Mouse (Mus musculus): ENCODE data around the gene Shpk. TPM values are rescaled to one million over a fixed set of nuclear protein-coding genes. Genes with fewer than 3 reads are reported as not detected.
A peak's percentile ranks its signal among the peaks of the same experiment; 100 is the strongest.

The Shpk gene
- 0.73 and 1.6 TPM in 2 replicates for polyA plus RNA-seq (2014; fragmentation: Nextera tagmentation; extraction: Ambion mirVana)

- Histone ChIP-seq H3K36me3 (ENCODE audit: control insufficient read depth, insufficient read depth, low read length) (no peaks in the 10 kb centered on the region), H3K27ac (ENCODE audit: low read depth, low read length) (no peak within 1 kb of the TSS), H3K9ac (ENCODE audit: low read length) (peak within 1 kb of the TSS; percentile 60), H3K4me1 (ENCODE audit: control insufficient read depth, insufficient read depth, low read length) (no peaks in the 10 kb centered on the region; the same call in 1 of the 2 replicates), H3K27me3 (ENCODE audit: control insufficient read depth, insufficient read depth, low read length) (no peaks in the 10 kb centered on the region), H3K4me3 (ENCODE audit: low read depth, low read length) (peak within 1 kb of the TSS; percentile 62), H3K9me3 (ENCODE audit: control insufficient read depth, low read length) (no peaks in the 10 kb centered on the region), H3K4me2 (ENCODE audit: low read depth) (peak within 1 kb of the TSS; percentile 97)
- DNase-seq (ENCODE audit: low spot score) (peak; percentile 93), ATAC-seq (ENCODE audit: insufficient read depth, low FRiP score, low TSS enrichment) (peak; percentile 98)
- 0% methylated on average over 32 of the region's 32 CpGs for WGBS
These were observed at the start of gene Shpk for GRCm38 (mm10) chr11:73199230-73199712. Gene Shpk (plus strand): TSS chr11:73199460.

- H3K4me3 ChIP-seq (ENCODE audit: low read depth, low read length): no peak overlapping the region
- H3K9ac ChIP-seq (ENCODE audit: low read length): no peak overlapping the region
- DNase-seq (ENCODE audit: low spot score) (no peak), ATAC-seq (ENCODE audit: insufficient read depth, low FRiP score, low TSS enrichment) (no peak)
- H3K4me2 ChIP-seq (ENCODE audit: low read depth): no peak overlapping the region
- no peaks in the 10 kb centered on the region for H3K4me1 ChIP-seq (ENCODE audit: control insufficient read depth, insufficient read depth, low read length)
- peaks cover 6% of the 10 kb centered on the region for H3K27me3 ChIP-seq (ENCODE audit: control insufficient read depth, insufficient read depth, low read length)
- 80% methylated on average over 6 of the region's 6 CpGs for WGBS
- H3K36me3 ChIP-seq (ENCODE audit: control insufficient read depth, insufficient read depth, low read length): no peaks in the 10 kb centered on the region
- H3K9me3 ChIP-seq (ENCODE audit: control insufficient read depth, low read length): no peaks in the 10 kb centered on the region
- no peak overlapping the region for H3K27ac ChIP-seq (ENCODE audit: low read depth, low read length)
These were observed 44.2 kb upstream of the Shpk start for GRCm38 (mm10) chr11:73155071-73155470.

GRCm38 (mm10) chr11:73159957-73160810, 39.1 kb upstream of the Shpk start, which contains the start of gene P2rx5:
Gene P2rx5 (plus strand): TSS chr11:73160421.
- Histone ChIP-seq H3K4me3 (ENCODE audit: low read depth, low read length) (peak within 1 kb of the TSS; percentile 36), H3K9me3 (ENCODE audit: control insufficient read depth, low read length) (no peaks in the 10 kb centered on the region), H3K4me1 (ENCODE audit: control insufficient read depth, insufficient read depth, low read length) (peaks cover 3% of the 10 kb centered on the region; the same call in 1 of the 2 replicates), H3K27me3 (ENCODE audit: control insufficient read depth, insufficient read depth, low read length) (peaks cover 10% of the 10 kb centered on the region), H3K4me2 (ENCODE audit: low read depth) (peak within 1 kb of the TSS; percentile 77), H3K36me3 (ENCODE audit: control insufficient read depth, insufficient read depth, low read length) (no peaks in the 10 kb centered on the region), H3K27ac (ENCODE audit: low read depth, low read length) (no peak within 1 kb of the TSS), H3K9ac (ENCODE audit: low read length) (peak within 1 kb of the TSS; percentile 47)
- peak; percentile 41; the same call in 1 of the 2 replicates for ATAC-seq (ENCODE audit: insufficient read depth, low FRiP score, low TSS enrichment)
- peak; percentile 55 for DNase-seq (ENCODE audit: low spot score)
- WGBS: 3% methylated on average over 47 of the region's 49 CpGs

- H3K27me3 ChIP-seq (ENCODE audit: control insufficient read depth, insufficient read depth, low read length): peaks cover 10% of the 10 kb centered on the region
- DNase-seq (ENCODE audit: low spot score): no peak
- ATAC-seq (ENCODE audit: insufficient read depth, low FRiP score, low TSS enrichment): no peak
- H3K4me3 ChIP-seq (ENCODE audit: low read depth, low read length): peak overlapping the region; percentile 36
- 24% methylated on average over 6 of the region's 6 CpGs for WGBS
- H3K27ac ChIP-seq (ENCODE audit: low read depth, low read length): no peak overlapping the region
- H3K9ac ChIP-seq (ENCODE audit: low read length): no peak overlapping the region
- peaks cover 3% of the 10 kb centered on the region; the same call in 1 of the 2 replicates for H3K4me1 ChIP-seq (ENCODE audit: control insufficient read depth, insufficient read depth, low read length)
- peak overlapping the region; percentile 77 for H3K4me2 ChIP-seq (ENCODE audit: low read depth)
- H3K36me3 ChIP-seq (ENCODE audit: control insufficient read depth, insufficient read depth, low read length): no peaks in the 10 kb centered on the region
- H3K9me3 ChIP-seq (ENCODE audit: control insufficient read depth, low read length): no peaks in the 10 kb centered on the region
These were observed 38.5 kb upstream of the Shpk start for GRCm38 (mm10) chr11:73160811-73161200.

- Histone ChIP-seq H3K4me3 (ENCODE audit: low read depth, low read length) (no peak overlapping the region), H3K4me2 (ENCODE audit: low read depth) (no peak overlapping the region), H3K36me3 (ENCODE audit: control insufficient read depth, insufficient read depth, low read length) (no peaks in the 10 kb centered on the region), H3K27ac (ENCODE audit: low read depth, low read length) (no peak overlapping the region), H3K27me3 (ENCODE audit: control insufficient read depth, insufficient read depth, low read length) (peaks cover 10% of the 10 kb centered on the region), H3K4me1 (ENCODE audit: control insufficient read depth, insufficient read depth, low read length) (peaks cover 3% of the 10 kb centered on the region; the same call in 1 of the 2 replicates), H3K9me3 (ENCODE audit: control insufficient read depth, low read length) (no peaks in the 10 kb centered on the region), H3K9ac (ENCODE audit: low read length) (no peak overlapping the region)
- ATAC-seq (ENCODE audit: insufficient read depth, low FRiP score, low TSS enrichment): no peak
- DNase-seq (ENCODE audit: low spot score): no peak
- WGBS: 92% methylated on average over 4 of the region's 4 CpGs
These were observed 37.6 kb upstream of the Shpk start for GRCm38 (mm10) chr11:73161616-73162015.

- Histone ChIP-seq H3K27ac (ENCODE audit: low read depth, low read length) (no peak overlapping the region), H3K4me3 (ENCODE audit: low read depth, low read length) (no peak overlapping the region), H3K4me2 (ENCODE audit: low read depth) (no peak overlapping the region), H3K9me3 (ENCODE audit: control insufficient read depth, low read length) (no peaks in the 10 kb centered on the region), H3K36me3 (ENCODE audit: control insufficient read depth, insufficient read depth, low read length) (no peaks in the 10 kb centered on the region), H3K9ac (ENCODE audit: low read length) (no peak overlapping the region), H3K4me1 (ENCODE audit: control insufficient read depth, insufficient read depth, low read length) (peaks cover 3% of the 10 kb centered on the region; the same call in 1 of the 2 replicates), H3K27me3 (ENCODE audit: control insufficient read depth, insufficient read depth, low read length) (peaks cover 10% of the 10 kb centered on the region)
- WGBS: 71% methylated on average over 5 of the region's 5 CpGs
- DNase-seq (ENCODE audit: low spot score): no peak
- ATAC-seq (ENCODE audit: insufficient read depth, low FRiP score, low TSS enrichment): no peak
These were observed 37.0 kb upstream of the Shpk start for GRCm38 (mm10) chr11:73162284-73162683.

- 85% methylated on average over 8 of the region's 8 CpGs for WGBS
- H3K9ac ChIP-seq (ENCODE audit: low read length): no peak overlapping the region
- no peaks in the 10 kb centered on the region for H3K27me3 ChIP-seq (ENCODE audit: control insufficient read depth, insufficient read depth, low read length)
- H3K4me3 ChIP-seq (ENCODE audit: low read depth, low read length): no peak overlapping the region
- H3K27ac ChIP-seq (ENCODE audit: low read depth, low read length): no peak overlapping the region
- ATAC-seq (ENCODE audit: insufficient read depth, low FRiP score, low TSS enrichment) (no peak), DNase-seq (ENCODE audit: low spot score) (no peak)
- no peaks in the 10 kb centered on the region for H3K36me3 ChIP-seq (ENCODE audit: control insufficient read depth, insufficient read depth, low read length)
- no peak overlapping the region for H3K4me2 ChIP-seq (ENCODE audit: low read depth)
- H3K9me3 ChIP-seq (ENCODE audit: control insufficient read depth, low read length): no peaks in the 10 kb centered on the region
- H3K4me1 ChIP-seq (ENCODE audit: control insufficient read depth, insufficient read depth, low read length): no peaks in the 10 kb centered on the region
These were observed 31.2 kb upstream of the Shpk start for GRCm38 (mm10) chr11:73168071-73168470.

GRCm38 (mm10) chr11:73168576-73168975, 30.7 kb upstream of the Shpk start:
- WGBS: 76% methylated on average over 6 of the region's 6 CpGs

More at GRCm38 (mm10) chr11:73168576-73168975, 30.7 kb upstream of the Shpk start:
- no peaks in the 10 kb centered on the region for H3K27me3 ChIP-seq (ENCODE audit: control insufficient read depth, insufficient read depth, low read length)
- no peaks in the 10 kb centered on the region for H3K4me1 ChIP-seq (ENCODE audit: control insufficient read depth, insufficient read depth, low read length)
- no peak overlapping the region for H3K4me3 ChIP-seq (ENCODE audit: low read depth, low read length)
- no peak overlapping the region for H3K4me2 ChIP-seq (ENCODE audit: low read depth)
- no peak for ATAC-seq (ENCODE audit: insufficient read depth, low FRiP score, low TSS enrichment)
- no peak overlapping the region for H3K9ac ChIP-seq (ENCODE audit: low read length)
- no peak overlapping the region for H3K27ac ChIP-seq (ENCODE audit: low read depth, low read length)
- H3K36me3 ChIP-seq (ENCODE audit: control insufficient read depth, insufficient read depth, low read length): no peaks in the 10 kb centered on the region
- no peaks in the 10 kb centered on the region for H3K9me3 ChIP-seq (ENCODE audit: control insufficient read depth, low read length)
- DNase-seq (ENCODE audit: low spot score): no peak
